Mouse (Mus musculus): ENCODE data around the gene Sec14l5. TPM values are rescaled to one million over a fixed set of nuclear protein-coding genes. Genes with fewer than 3 reads are reported as not detected.

The Sec14l5 gene
- polyA plus RNA-seq, 1 experiment = 25.4 TPM

DNA sequence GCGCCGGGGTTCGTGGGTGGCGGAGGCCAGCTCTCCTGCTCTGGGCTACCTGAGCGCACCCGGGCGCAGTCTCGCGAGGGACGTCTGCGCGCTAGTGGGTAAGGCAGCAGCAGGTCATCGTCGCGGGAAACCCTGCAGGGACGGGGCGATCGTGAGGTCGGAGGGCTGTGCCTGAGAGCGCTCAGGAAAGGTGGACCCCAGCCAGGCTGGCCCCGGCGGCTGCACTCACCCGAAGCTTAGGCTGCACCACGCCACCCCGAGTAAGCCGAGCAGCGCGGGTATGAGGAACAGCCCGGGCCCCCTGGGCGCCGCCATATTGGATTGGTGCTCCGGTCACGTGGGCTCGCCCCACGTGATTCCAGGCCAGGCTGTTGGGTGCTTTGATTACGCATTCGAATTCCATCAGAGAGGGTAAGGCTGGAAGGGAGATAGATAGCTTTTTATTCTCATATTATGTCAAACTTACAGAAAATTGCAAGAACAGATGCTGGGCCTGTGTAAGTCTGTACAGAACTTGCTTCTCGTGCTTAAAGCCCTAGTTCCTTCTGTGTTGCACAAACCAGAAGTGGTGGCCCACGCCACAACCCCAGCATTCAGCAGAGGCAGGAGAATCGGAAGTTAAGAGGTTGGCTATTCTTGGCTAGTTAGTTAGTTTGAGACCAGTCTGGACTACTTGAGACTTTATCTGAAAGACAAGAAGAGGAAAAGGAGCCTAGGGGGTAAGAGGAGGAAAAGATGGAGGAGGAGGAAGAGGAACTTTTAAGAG, 56.9 kb downstream of the Sec14l5 start, which contains the start of gene Nagpa:
Nagpa (minus strand) TSS at position 345 of the 766 bp plus-strand sequence.
- WGBS = 4% methylated on average over 40 of the region's 40 CpGs
- no peaks in the 10 kb centered on the region for H3K4me1 ChIP-seq (ENCODE audit: control insufficient read depth, insufficient read depth, low read length)
- peak within 1 kb of the TSS; percentile 75 for H3K4me3 ChIP-seq (replicated peaks; ENCODE audit: insufficient read depth, low read depth, low read length)
- peak within 1 kb of the TSS; percentile 35; the same call in 1 of the 2 replicates for H3K27ac ChIP-seq (ENCODE audit: insufficient read depth, low read length)
- peak; percentile 83 for DNase-seq
- TF ChIP-seq POLR2A (IDR thresholded peaks at IDR 0.05; ENCODE audit: borderline replicate concordance, insufficient read depth, low read length) (peak; percentile 35; the same call in 1 of the 2 replicates), CTCF (IDR thresholded peaks at IDR 0.05; ENCODE audit: borderline replicate concordance, insufficient read depth, low read depth, low read length) (no peak)
- H3K27me3 ChIP-seq (ENCODE audit: control insufficient read depth, insufficient read depth, low read length) = no peaks in the 10 kb centered on the region

DNA sequence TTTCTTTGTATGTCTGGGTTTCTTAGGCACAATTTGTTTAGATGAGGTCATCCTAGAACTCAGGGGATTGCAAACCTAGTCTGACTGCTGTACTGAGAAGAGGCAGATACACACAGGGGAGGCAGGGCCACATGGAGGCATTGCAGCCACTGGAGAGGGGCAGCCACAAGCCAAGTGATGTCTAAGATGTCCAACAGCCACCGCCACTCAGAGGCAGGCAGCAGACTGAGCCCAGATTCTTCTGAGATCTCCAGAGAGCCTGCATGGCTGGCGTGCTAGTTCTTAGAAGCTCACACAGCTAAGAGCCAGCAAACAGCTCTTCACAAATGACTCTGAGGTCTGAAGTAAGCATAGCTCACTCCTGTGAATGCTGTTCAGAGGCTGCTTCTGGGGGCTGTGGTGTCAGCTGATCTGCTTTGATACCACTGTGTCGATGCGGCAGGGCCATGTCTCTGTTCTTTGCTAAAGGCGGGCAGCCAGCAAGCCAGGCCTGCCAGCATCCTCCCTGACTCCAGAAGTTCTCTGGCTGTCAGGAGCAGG, 58.6 kb downstream of the Sec14l5 start:
- H3K27me3 ChIP-seq (ENCODE audit: control insufficient read depth, insufficient read depth, low read length) = no peaks in the 10 kb centered on the region
- WGBS = 88% methylated on average over 5 of the region's 5 CpGs
- no peaks in the 10 kb centered on the region for H3K4me1 ChIP-seq (ENCODE audit: control insufficient read depth, insufficient read depth, low read length)
- DNase-seq = no peak
- no peak overlapping the region for H3K27ac ChIP-seq (ENCODE audit: insufficient read depth, low read length)
- no peak overlapping the region for H3K4me3 ChIP-seq (replicated peaks; ENCODE audit: insufficient read depth, low read depth, low read length)
- TF ChIP-seq CTCF (IDR thresholded peaks at IDR 0.05; ENCODE audit: borderline replicate concordance, insufficient read depth, low read depth, low read length) (no peak), POLR2A (IDR thresholded peaks at IDR 0.05; ENCODE audit: borderline replicate concordance, insufficient read depth, low read length) (no peak)

GRCm38 (mm10) chr16:5206051-5206450, 59.1 kb downstream of the Sec14l5 start:
- 78% methylated on average over 5 of the region's 5 CpGs for WGBS
- Histone ChIP-seq H3K27me3 (ENCODE audit: control insufficient read depth, insufficient read depth, low read length) (no peaks in the 10 kb centered on the region), H3K27ac (ENCODE audit: insufficient read depth, low read length) (no peak overlapping the region), H3K4me3 (replicated peaks; ENCODE audit: insufficient read depth, low read depth, low read length) (no peak overlapping the region), H3K4me1 (ENCODE audit: control insufficient read depth, insufficient read depth, low read length) (no peaks in the 10 kb centered on the region)
- TF ChIP-seq CTCF (IDR thresholded peaks at IDR 0.05; ENCODE audit: borderline replicate concordance, insufficient read depth, low read depth, low read length) (no peak), POLR2A (IDR thresholded peaks at IDR 0.05; ENCODE audit: borderline replicate concordance, insufficient read depth, low read length) (no peak)
- no peak for DNase-seq

GRCm38 (mm10) chr16:5210365-5210764, 63.5 kb downstream of the Sec14l5 start:
- TF ChIP-seq CTCF (IDR thresholded peaks at IDR 0.05; ENCODE audit: borderline replicate concordance, insufficient read depth, low read depth, low read length) (no peak), POLR2A (IDR thresholded peaks at IDR 0.05; ENCODE audit: borderline replicate concordance, insufficient read depth, low read length) (no peak)
- H3K4me1 ChIP-seq (ENCODE audit: control insufficient read depth, insufficient read depth, low read length) = no peaks in the 10 kb centered on the region
- DNase-seq = no peak
- H3K4me3 ChIP-seq (replicated peaks; ENCODE audit: insufficient read depth, low read depth, low read length) = no peak overlapping the region
- 75% methylated on average over 2 of the region's 2 CpGs for WGBS
- H3K27ac ChIP-seq (ENCODE audit: insufficient read depth, low read length) = no peak overlapping the region
- H3K27me3 ChIP-seq (ENCODE audit: control insufficient read depth, insufficient read depth, low read length) = no peaks in the 10 kb centered on the region

DNA sequence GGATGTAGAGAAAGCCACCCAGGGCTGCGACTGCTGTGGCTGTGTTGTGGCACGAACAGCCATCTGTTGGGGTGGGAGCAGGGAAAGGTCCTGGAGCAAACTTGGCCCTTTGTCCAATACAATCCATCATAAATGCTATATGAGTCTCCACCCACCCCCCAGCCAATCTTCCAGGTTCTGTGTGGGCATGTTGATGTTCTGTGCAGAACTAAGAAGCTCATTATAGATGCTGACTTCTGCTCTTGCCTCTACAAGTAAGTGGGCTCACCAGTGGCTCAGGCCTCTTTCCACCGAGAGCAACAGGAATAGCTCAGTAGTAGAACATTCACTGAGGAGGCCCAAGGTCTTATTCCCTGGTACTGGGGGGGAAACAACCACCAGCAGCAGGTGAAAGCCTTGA, 65.2 kb downstream of the Sec14l5 start:
- WGBS = 79% methylated on average over 3 of the region's 3 CpGs
- Histone ChIP-seq H3K4me1 (ENCODE audit: control insufficient read depth, insufficient read depth, low read length) (no peaks in the 10 kb centered on the region), H3K27ac (ENCODE audit: insufficient read depth, low read length) (no peak overlapping the region), H3K27me3 (ENCODE audit: control insufficient read depth, insufficient read depth, low read length) (no peaks in the 10 kb centered on the region), H3K4me3 (replicated peaks; ENCODE audit: insufficient read depth, low read depth, low read length) (no peak overlapping the region)
- DNase-seq = no peak
- TF ChIP-seq CTCF (IDR thresholded peaks at IDR 0.05; ENCODE audit: borderline replicate concordance, insufficient read depth, low read depth, low read length) (no peak), POLR2A (IDR thresholded peaks at IDR 0.05; ENCODE audit: borderline replicate concordance, insufficient read depth, low read length) (no peak)

DNA sequence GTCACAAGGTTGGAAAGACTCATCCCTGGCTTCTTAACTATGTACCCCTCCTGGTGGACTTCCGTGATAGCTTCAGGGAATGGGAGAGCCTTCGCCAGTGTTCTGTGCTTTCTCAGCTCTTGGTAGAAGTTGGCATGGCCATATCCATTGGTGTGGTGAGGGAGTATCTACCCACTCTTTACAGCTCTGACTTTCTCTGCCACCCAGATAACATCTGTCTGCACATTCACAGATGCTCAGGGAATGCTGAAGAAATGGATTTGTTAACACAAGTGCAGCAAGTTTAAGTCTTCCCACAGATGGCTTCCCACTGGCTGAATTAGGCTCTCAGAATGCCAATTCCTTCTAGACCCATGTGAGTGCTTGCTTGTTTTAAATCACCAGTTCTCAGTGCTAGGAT, 67.2 kb downstream of the Sec14l5 start:
- no peak overlapping the region for H3K27ac ChIP-seq (ENCODE audit: insufficient read depth, low read length)
- WGBS = 93% methylated on average over 2 of the region's 2 CpGs
- TF ChIP-seq POLR2A (IDR thresholded peaks at IDR 0.05; ENCODE audit: borderline replicate concordance, insufficient read depth, low read length) = no peak
- TF ChIP-seq CTCF (IDR thresholded peaks at IDR 0.05; ENCODE audit: borderline replicate concordance, insufficient read depth, low read depth, low read length) = no peak
- H3K27me3 ChIP-seq (ENCODE audit: control insufficient read depth, insufficient read depth, low read length) = no peaks in the 10 kb centered on the region; the same call in 1 of the 2 replicates
- no peak for DNase-seq
- H3K4me1 ChIP-seq (ENCODE audit: control insufficient read depth, insufficient read depth, low read length) = no peaks in the 10 kb centered on the region
- H3K4me3 ChIP-seq (replicated peaks; ENCODE audit: insufficient read depth, low read depth, low read length) = no peak overlapping the region

GRCm38 (mm10) chr16:5216686-5217085, 69.8 kb downstream of the Sec14l5 start:
- H3K4me3 ChIP-seq (replicated peaks; ENCODE audit: insufficient read depth, low read depth, low read length) = no peak overlapping the region
- no peaks in the 10 kb centered on the region for H3K4me1 ChIP-seq (ENCODE audit: control insufficient read depth, insufficient read depth, low read length)
- WGBS = 68% methylated on average over 6 of the region's 6 CpGs
- DNase-seq = no peak
- TF ChIP-seq POLR2A (IDR thresholded peaks at IDR 0.05; ENCODE audit: borderline replicate concordance, insufficient read depth, low read length) (no peak), CTCF (IDR thresholded peaks at IDR 0.05; ENCODE audit: borderline replicate concordance, insufficient read depth, low read depth, low read length) (no peak)
- H3K27ac ChIP-seq (ENCODE audit: insufficient read depth, low read length) = no peak overlapping the region
- no peaks in the 10 kb centered on the region; the same call in 1 of the 2 replicates for H3K27me3 ChIP-seq (ENCODE audit: control insufficient read depth, insufficient read depth, low read length)
